Mouse (Mus musculus) B cell, adult 67 days (primary cell): Measurements from ENCODE around the gene Inip. TPM values are rescaled to one million over a fixed set of nuclear protein-coding genes. Genes with fewer than 3 reads are reported as not detected.

ENCODE experiments used
- total RNA-seq, 2 experiments: library from RNA; stranded (reverse); gene quantifications; 4 replicates each; pipeline ENCODE4 v1.2.4; 2023

The Inip gene
- total RNA-seq, result 10 to 100 TPM; 40.7 to 46.8 TPM

DNA sequence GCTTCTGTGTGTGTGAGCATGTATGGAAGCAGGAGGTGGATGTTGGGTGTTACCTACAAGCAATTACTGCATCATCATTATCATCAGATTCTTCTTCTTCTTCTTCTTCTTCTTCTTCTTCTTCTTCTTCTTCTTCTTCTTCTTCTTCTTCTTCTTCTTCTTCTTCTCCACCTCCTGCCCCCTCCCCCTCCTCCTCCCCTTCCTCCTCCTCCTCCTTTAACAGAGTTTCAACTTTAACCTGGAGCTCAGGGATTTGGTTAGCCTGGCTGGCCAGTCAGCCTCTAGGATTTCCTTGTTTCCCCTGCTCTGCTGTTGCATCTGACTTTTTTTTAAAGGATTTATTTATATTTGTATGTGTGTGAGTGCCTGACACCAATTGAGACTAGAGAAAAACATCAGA, at the start of gene Inip:
Gene Inip, minus strand, starts transcription at position 101 of the 400 bp plus-strand sequence.

DNA sequence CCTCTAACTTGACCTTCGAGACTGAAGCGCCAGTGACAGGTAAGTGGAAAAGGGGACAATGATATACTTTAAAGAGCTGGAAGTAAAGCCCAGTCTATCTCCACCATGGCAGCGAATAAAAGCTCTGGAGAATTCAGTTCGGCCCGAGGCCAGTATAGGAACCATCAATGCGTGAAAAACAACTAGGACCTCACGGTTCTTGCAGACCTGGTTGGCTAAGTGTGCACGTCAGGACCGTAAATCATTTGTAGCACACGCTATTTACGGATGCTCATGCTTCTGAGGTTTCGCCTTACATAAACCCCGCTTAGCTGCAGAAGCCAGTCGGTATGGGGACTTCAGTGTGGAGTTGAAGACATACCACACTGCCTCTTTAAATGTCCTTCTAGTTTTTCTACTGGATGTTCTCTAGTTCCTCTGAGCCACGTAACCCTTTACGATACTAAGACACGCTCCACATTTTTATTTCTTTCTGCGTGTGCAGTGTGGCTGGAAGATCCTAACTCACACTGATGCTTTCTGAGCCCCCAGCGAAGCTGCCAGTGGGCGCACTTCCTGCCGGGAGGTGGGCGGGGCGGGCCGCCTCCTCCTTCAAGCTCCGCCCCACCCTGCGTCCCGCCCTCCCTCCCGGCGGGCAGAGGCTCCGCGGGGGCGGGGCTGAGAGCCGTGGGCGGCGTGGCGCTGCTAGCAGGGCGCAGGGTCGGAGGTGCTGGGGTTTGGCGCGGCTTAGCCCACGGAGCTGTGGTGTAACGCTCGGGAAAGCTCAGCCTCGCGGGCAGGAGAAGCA, 4.0 kb upstream of the Inip start, which contains the start of gene Snx30:
Gene Snx30, plus strand, starts transcription at position 660 of the 787 bp plus-strand sequence.

Other genes starting within 250 kb of the Inip start
- gene Hsdl2, start 220.0 kb downstream of the Inip start, total RNA-seq, result 10 to 100 TPM; 15.3 to 19.7 TPM
- 10 to 100 TPM; 20.3 to 20.6 TPM for gene E130308A19Rik, start 175.4 kb downstream of the Inip start, total RNA-seq
- 100 to 1,000 TPM; 109 to 112 TPM for gene Snx30, start 4.3 kb upstream of the Inip start, total RNA-seq
- not detected for gene Slc46a2, start 113.5 kb upstream of the Inip start, total RNA-seq
- not detected for gene Mup4, start 159.1 kb upstream of the Inip start, total RNA-seq
- gene Mup6, start 162.7 kb upstream of the Inip start, total RNA-seq, result not detected